Mouse (Mus musculus) fibroblast of lung, adult 2 months (primary cell): ENCODE results near the gene Prps1l3.

Experiments
- DNase-seq: peaks from one replicate; pipeline ENCODE4 v3.0.0-alpha.2; 2011; ENCODE audit warnings: low read depth

Gene Prps1l3

GRCm38 (mm10) chr12:57243671-57244495 is 13.7 kb downstream of the Prps1l3 start:
- DNase-seq, result no peak

GRCm38 (mm10) chr12:57258572-57258971 is 28.4 kb downstream of the Prps1l3 start:
- DNase-seq, result no peak

DNA sequence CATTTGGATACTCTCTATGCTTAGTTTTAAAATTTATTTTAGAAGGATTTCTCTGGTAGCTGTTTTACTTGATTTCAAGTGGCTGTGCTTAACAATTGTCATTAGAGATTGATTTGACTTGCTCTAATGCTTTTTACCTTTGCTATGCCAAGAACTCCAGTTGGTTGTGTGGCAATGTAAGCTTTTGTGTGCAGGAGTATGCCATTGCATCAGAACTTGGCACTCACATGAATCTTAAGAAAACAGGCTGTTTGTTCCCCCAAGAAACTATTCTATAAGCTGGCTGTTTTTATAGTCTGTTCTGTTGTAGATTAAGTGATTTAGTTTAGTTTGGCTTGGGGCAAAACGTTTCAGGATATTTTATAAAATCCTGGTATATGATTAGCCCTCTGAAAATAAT is 45.2 kb downstream of the Prps1l3 start:
- DNase-seq, result no peak

GRCm38 (mm10) chr12:57281155-57282114 is 51.2 kb downstream of the Prps1l3 start:
- DNase-seq, result no peak

DNA sequence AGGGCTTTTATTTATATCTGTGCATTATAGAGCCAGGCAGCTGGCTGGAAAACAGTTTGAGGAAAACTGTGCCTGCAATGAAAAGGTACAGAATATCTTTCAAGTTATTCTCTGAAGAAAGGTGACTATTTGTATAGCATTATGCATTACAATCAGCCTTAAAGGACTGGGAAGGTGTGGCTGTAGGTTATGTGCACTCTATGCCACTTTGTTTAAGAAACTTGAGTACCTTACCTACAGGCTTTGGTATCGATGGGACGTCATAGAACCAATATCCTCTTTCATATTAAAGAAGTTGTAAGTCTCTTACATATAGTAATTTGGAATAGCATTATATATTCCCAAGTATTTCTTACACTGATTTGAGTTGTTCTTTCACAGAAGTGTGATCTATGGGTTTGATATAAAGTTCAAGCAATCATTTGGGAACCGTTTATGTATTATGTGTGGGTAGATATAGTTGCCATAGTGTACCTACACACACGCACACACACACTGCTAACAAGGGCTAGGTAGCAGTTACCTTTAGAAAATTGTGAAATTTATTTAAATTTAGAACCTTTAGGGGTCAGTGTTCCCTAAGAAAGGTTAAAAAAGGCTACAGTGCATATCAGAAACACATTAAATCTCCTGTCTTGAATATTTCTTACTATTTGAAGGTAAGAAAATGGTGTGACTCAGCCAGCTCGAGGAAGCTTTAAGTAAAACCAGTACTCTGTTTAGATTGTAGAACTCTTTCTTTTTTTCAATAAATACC is 55.3 kb downstream of the Prps1l3 start:
- DNase-seq, result no peak
